Mouse (Mus musculus): ENCODE results near the gene Plekhm2.

DNA sequence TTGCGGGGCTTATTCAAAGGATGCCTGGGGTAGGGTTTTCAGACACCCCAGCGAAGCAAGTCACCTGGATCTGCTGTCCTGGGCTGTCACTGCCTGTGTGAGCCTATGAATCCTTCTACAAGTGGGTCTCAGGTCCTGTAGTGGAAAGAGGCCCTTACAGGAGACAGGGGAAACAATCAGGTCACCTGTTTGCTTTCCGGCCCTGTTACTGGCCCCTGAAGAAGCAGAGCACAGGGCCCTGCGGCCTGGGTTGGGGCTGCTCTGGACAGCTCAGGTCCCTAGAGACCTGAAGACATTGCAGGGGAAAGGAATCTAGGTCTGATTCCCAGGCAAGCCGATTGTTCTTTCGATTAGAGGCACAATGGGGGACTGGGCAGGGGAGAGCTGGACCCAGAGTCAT lies 64.3 kb downstream of the Plekhm2 start:
- TF ChIP-seq EP300 (IDR thresholded peaks at IDR 0.05; ENCODE audit: low read depth): no peak
- no peak for TF ChIP-seq CTCF (IDR thresholded peaks at IDR 0.05; ENCODE audit: low read depth)
